Mouse (Mus musculus): ENCODE measurements at regions not wholly inside any gene's neighbourhood (a gene's known extent, or its start where the extent isn't known, plus 50 kb on each side); places are given as distances from the start of the nearest gene placed in this dataset.

GRCm38 (mm10) chr9:66646226-66646625 is 53.3 kb upstream of the Usp3 start:
- intact Hi-C loops (cut with DNase I): loop anchor here (1.0 to 10.0 kb wide), 4 partner anchors 59 to 279 kb away; no protein-coding TSS in a partner anchor
- peak; percentile 88 to 93 for DNase-seq (ENCODE audit: low spot score in 2 of 2)

- no peak for DNase-seq (ENCODE audit: low spot score in 2 of 2)
- intact Hi-C loops (cut with DNase I): no loop called here
Observed at GRCm38 (mm10) chr9:66651306-66651705, 58.4 kb upstream of the Usp3 start.

- intact Hi-C loops (cut with DNase I): no loop called here
- DNase-seq (ENCODE audit: low spot score in 2 of 2): no peak
Observed at GRCm38 (mm10) chr9:66657116-66657758, 56.2 kb upstream of the Car12 start.

- no peak for DNase-seq (ENCODE audit: low spot score in 2 of 2)
- intact Hi-C loops (cut with DNase I): no loop called here
Observed at GRCm38 (mm10) chr9:66658707-66659242, 54.7 kb upstream of the Car12 start.

GRCm38 (mm10) chr9:66659781-66660445 is 53.6 kb upstream of the Car12 start:
- intact Hi-C loops (cut with DNase I): loop anchor here (1.0 kb wide), 1 partner anchor 75 kb away; no protein-coding TSS in a partner anchor
- DNase-seq (ENCODE audit: low spot score in 2 of 2): peak in 1 of 2 experiments; percentile 89

- intact Hi-C loops (cut with DNase I): no loop called here
- DNase-seq (ENCODE audit: low spot score in 2 of 2): peak in 1 of 2 experiments; percentile 34
Observed at GRCm38 (mm10) chr9:66661596-66661995, 51.9 kb upstream of the Car12 start.

- intact Hi-C loops (cut with DNase I): no loop called here
- no peak for DNase-seq (ENCODE audit: low spot score in 2 of 2)
Observed at GRCm38 (mm10) chr9:66662443-66662842, 51.0 kb upstream of the Car12 start.

Data from left cerebral cortex, postnatal 25 days (tissue).